Mouse (Mus musculus) left cerebral cortex, postnatal 14 days (tissue): Measurements from ENCODE around the gene Ankrd53. TPM values are rescaled to one million over a fixed set of nuclear protein-coding genes. Genes with fewer than 3 reads are reported as not detected.

Source experiments
- total RNA-seq, 2 experiments: library from RNA; stranded (reverse); gene quantifications; 2 replicates each; pipeline ENCODE4 v1.2.3; 2021

Ankrd53 gene
- total RNA-seq, 2 experiments from 2014 or later: not detected

Other genes with a start within 250 kb of the Ankrd53 start
- under 1 TPM; 0.66 to 0.88 TPM for gene Actg2, start 226.4 kb upstream of the Ankrd53 start, total RNA-seq
- gene Stambp, start 189.9 kb upstream of the Ankrd53 start, total RNA-seq: 10 to 100 TPM; 34.0 to 35.3 TPM
- gene Clec4f, start 106.5 kb upstream of the Ankrd53 start, total RNA-seq: not detected
- not detected for gene Cd207, start 84.8 kb upstream of the Ankrd53 start, total RNA-seq
- gene Vax2, start 51.4 kb upstream of the Ankrd53 start, total RNA-seq: not detected
- not detected for gene Atp6v1b1, start 19.7 kb upstream of the Ankrd53 start, total RNA-seq
- 10 to 100 TPM; 46.1 to 47.8 TPM for gene Tex261, start 13.2 kb downstream of the Ankrd53 start, total RNA-seq
- gene Nagk, start 32.3 kb downstream of the Ankrd53 start, total RNA-seq: 10 to 100 TPM; 53.0 to 55.7 TPM
- 10 to 100 TPM; 49.1 to 51.0 TPM for gene Paip2b, start 69.1 kb downstream of the Ankrd53 start, total RNA-seq
- 100 to 1,000 TPM; 112 to 116 TPM for gene Zfp638, start 104.5 kb downstream of the Ankrd53 start, total RNA-seq
- gene Dysf, start 245.9 kb downstream of the Ankrd53 start, total RNA-seq: 1 to 10 TPM; 4.6 to 6.4 TPM